Mouse (Mus musculus): ENCODE data around the gene Gpx4. TPM values are rescaled to one million over a fixed set of nuclear protein-coding genes. Genes with fewer than 3 reads are reported as not detected.

The Gpx4 gene
- total RNA-seq, 1 experiment from 2014 or later: 1,329 TPM

GRCm38 (mm10) chr10:80074813-80075601, 28.0 kb downstream of the Gpx4 start:
- DNase-seq: peak; percentile 91

- DNase-seq: no peak
These were observed 29.0 kb downstream of the Gpx4 start for GRCm38 (mm10) chr10:80075924-80076323.

GRCm38 (mm10) chr10:80076386-80076785, 29.4 kb downstream of the Gpx4 start:
- no peak for DNase-seq

- DNase-seq: no peak
These were observed 30.3 kb downstream of the Gpx4 start for GRCm38 (mm10) chr10:80077312-80077711.

- DNase-seq: no peak
These were observed 31.4 kb downstream of the Gpx4 start for GRCm38 (mm10) chr10:80078366-80078765.

- no peak for DNase-seq
These were observed 33.6 kb downstream of the Gpx4 start for GRCm38 (mm10) chr10:80080396-80081070.

GRCm38 (mm10) chr10:80081075-80081474, 34.1 kb downstream of the Gpx4 start:
- DNase-seq: no peak

GRCm38 (mm10) chr10:80084817-80085487, 38.0 kb downstream of the Gpx4 start:
- peak; percentile 53 for DNase-seq

GRCm38 (mm10) chr10:80086847-80087246, 39.9 kb downstream of the Gpx4 start:
- DNase-seq: peak; percentile 83

- no peak for DNase-seq
These were observed 40.5 kb downstream of the Gpx4 start for GRCm38 (mm10) chr10:80087483-80087882.

- DNase-seq: no peak
These were observed 42.2 kb downstream of the Gpx4 start for GRCm38 (mm10) chr10:80089146-80089545.

GRCm38 (mm10) chr10:80091527-80091926, 44.6 kb downstream of the Gpx4 start:
- peak; percentile 13 for DNase-seq

- no peak for DNase-seq
These were observed 45.7 kb downstream of the Gpx4 start for GRCm38 (mm10) chr10:80092690-80093089.

GRCm38 (mm10) chr10:80094085-80094484, 47.1 kb downstream of the Gpx4 start:
- DNase-seq: peak; percentile 78

- DNase-seq: peak; percentile 56
These were observed 47.7 kb downstream of the Gpx4 start for GRCm38 (mm10) chr10:80094684-80095083.

GRCm38 (mm10) chr10:80095547-80095946, 48.6 kb downstream of the Gpx4 start:
- DNase-seq: peak; percentile 67

GRCm38 (mm10) chr10:80097275-80097674, 50.3 kb downstream of the Gpx4 start:
- DNase-seq: peak; percentile 48

GRCm38 (mm10) chr10:80098630-80099029, 51.7 kb downstream of the Gpx4 start:
- DNase-seq: peak; percentile 43

GRCm38 (mm10) chr10:80100982-80101381, 54.0 kb downstream of the Gpx4 start:
- DNase-seq: peak; percentile 89

- peak; percentile 93 for DNase-seq
These were observed 55.4 kb downstream of the Gpx4 start for GRCm38 (mm10) chr10:80102216-80102915.

GRCm38 (mm10) chr10:80103032-80103431, 56.1 kb downstream of the Gpx4 start:
- DNase-seq: no peak

GRCm38 (mm10) chr10:80104181-80104580, 57.2 kb downstream of the Gpx4 start:
- peak; percentile 64 for DNase-seq
